ENCODE assay signal across 8 mouse cellular contexts in the genomic region with DNA sequence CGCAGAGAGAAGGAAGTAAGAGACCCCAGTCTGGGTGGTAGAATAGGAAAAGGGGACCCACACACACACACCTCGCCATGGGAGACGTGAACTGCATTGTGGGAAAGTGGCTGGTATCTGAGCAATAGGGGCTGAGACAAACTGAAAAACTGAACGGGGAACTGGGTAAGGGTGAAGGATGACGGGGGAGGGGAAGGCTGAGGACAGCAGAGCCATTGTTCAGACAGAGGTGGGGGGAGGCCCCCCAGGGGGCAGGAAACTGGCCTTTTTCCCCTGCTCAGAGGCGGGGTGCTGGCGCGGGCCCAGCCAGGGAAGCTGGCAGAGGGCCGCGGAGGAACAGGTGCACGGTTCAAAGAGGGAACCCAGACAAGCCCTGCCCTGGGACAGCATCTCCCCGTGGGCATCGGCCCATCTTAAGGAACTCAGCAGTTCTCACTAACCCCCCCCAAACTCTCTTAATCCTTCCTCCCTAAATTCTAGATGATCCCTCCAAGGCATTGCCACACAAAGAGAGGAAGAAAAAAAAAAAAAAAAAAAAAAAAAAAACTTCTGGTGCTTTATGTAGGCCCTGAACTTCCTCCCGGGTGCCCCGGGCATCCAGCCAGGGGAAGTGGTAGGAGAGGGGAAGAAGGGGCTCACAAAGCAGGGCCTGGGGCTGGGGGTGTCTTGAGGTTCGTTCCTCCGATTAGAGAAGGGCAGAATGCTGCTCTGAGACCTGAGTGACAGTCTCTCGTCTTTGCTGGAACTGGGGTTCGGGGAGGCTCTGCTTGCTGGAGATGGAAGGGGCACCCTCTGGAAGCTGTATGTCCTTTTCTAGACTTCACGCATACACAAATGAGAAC. TPM values are rescaled to one million over a fixed set of nuclear protein-coding genes. Genes with fewer than 3 reads are reported as not detected.
A peak's percentile ranks its signal among the peaks of the same experiment; 100 is the strongest.
DNase-seq lines count a peak whose midpoint lies in the region; ATAC-seq lines count a peak whose summit lies in the region.

No protein-coding gene starts in this region.

- peak; percentile 23 for DNase-seq in adrenal gland, postnatal 25 days
- no peak for DNase-seq in adrenal gland, adult 8-10 months
- DNase-seq in CD4-positive helper T cell, adult 2 months (ENCODE audit: low read depth, low spot score) = peak; percentile 88
- DNase-seq in forebrain, embryonic 10.5 days (ENCODE audit: extremely low spot score, low spot score) = no peak
- DNase-seq in liver = peak; percentile 66
- peak; percentile 69 for DNase-seq in midbrain, embryonic 14.5 days
- DNase-seq in thymus, adult 18-20 months = peak; percentile 86 to 90

- H3K4me3 ChIP-seq in forebrain, embryonic 10.5 days = no peak overlapping the region
- H3K4me3 ChIP-seq in hindbrain, embryonic 13.5 days = no peak overlapping the region
- H3K4me3 ChIP-seq in midbrain, embryonic 14.5 days (replicated peaks; ENCODE audit: low read depth, low read length) = no peak overlapping the region

- peak; percentile 40 for ATAC-seq in hindbrain, embryonic 13.5 days (ENCODE audit: low FRiP score)
- peak; percentile 41; the same call in 1 of the 2 replicates for ATAC-seq in midbrain, embryonic 14.5 days (ENCODE audit: low FRiP score, low TSS enrichment)

- H3K36me3 ChIP-seq in forebrain, embryonic 10.5 days (replicated peaks) = no peaks in the 10 kb centered on the region
- no peaks in the 10 kb centered on the region for H3K36me3 ChIP-seq in hindbrain, embryonic 13.5 days
- H3K36me3 ChIP-seq in midbrain, embryonic 14.5 days (ENCODE audit: control insufficient read depth, insufficient read depth, low read length) = no peaks in the 10 kb centered on the region

- H3K27me3 ChIP-seq in forebrain, embryonic 10.5 days (ENCODE audit: poor library complexity, severe bottlenecking) = peaks cover 20% of the 10 kb centered on the region
- H3K27me3 ChIP-seq in hindbrain, embryonic 13.5 days = peaks cover 13% of the 10 kb centered on the region
- no peaks in the 10 kb centered on the region; the same call in none of the 2 replicates for H3K27me3 ChIP-seq in midbrain, embryonic 14.5 days (ENCODE audit: control insufficient read depth, insufficient read depth, low read length)

- 46% methylated on average over 20 of the region's 20 CpGs for WGBS in forebrain, embryonic 10.5 days
- 45% methylated on average over 17 of the region's 20 CpGs for WGBS in hindbrain, embryonic 13.5 days
- 39% methylated on average over 18 of the region's 20 CpGs for WGBS in midbrain, embryonic 14.5 days

- H3K4me1 ChIP-seq in forebrain, embryonic 10.5 days = peaks cover 32% of the 10 kb centered on the region
- peaks cover 32% of the 10 kb centered on the region for H3K4me1 ChIP-seq in hindbrain, embryonic 13.5 days (replicated peaks)
- peaks cover 13% of the 10 kb centered on the region; the same call in 1 of the 2 replicates for H3K4me1 ChIP-seq in midbrain, embryonic 14.5 days (ENCODE audit: control insufficient read depth, insufficient read depth, low read length)

- H3K9ac ChIP-seq in hindbrain, embryonic 13.5 days = no peak overlapping the region
- H3K9ac ChIP-seq in midbrain, embryonic 14.5 days (replicated peaks; ENCODE audit: low read length) = no peak overlapping the region

- peak overlapping the region; percentile 79 for H3K27ac ChIP-seq in forebrain, embryonic 10.5 days
- peak overlapping the region; percentile 77 for H3K27ac ChIP-seq in hindbrain, embryonic 13.5 days
- H3K27ac ChIP-seq in midbrain, embryonic 14.5 days (replicated peaks; ENCODE audit: low read depth, low read length) = peak overlapping the region; percentile 61

- no peaks in the 10 kb centered on the region for H3K9me3 ChIP-seq in forebrain, embryonic 10.5 days
- no peaks in the 10 kb centered on the region for H3K9me3 ChIP-seq in hindbrain, embryonic 13.5 days
- H3K9me3 ChIP-seq in midbrain, embryonic 14.5 days (ENCODE audit: control insufficient read depth, low read length) = no peaks in the 10 kb centered on the region

- peak overlapping the region; percentile 26 for H3K4me2 ChIP-seq in hindbrain, embryonic 13.5 days
- peak overlapping the region; percentile 17; the same call in 1 of the 2 replicates for H3K4me2 ChIP-seq in midbrain, embryonic 14.5 days (ENCODE audit: low read length)

RNA-seq across cellular contexts. Expression of a gene that starts 3.7 kb away (rescaled TPM):
- 0.21 TPM in 1 of 2 replicates, not detected in the other for total RNA-seq in adrenal gland, postnatal 25 days (2021)
- total RNA-seq in adrenal gland, adult 8-10 months (2022) = 1 to 10 TPM in 2 of 4 experiments, under 1 TPM in 2; 0.70 to 2.0 (median 1.2) TPM
- polyA plus RNA-seq in forebrain, embryonic 10.5 days (2016; fragmentation: Nextera tagmentation; extraction: Ambion mirVana) = 3.8 and 5.1 TPM in 2 replicates
- polyA plus RNA-seq in hindbrain, embryonic 13.5 days (2015; fragmentation: Nextera tagmentation; extraction: Ambion mirVana) = 1.2 and 1.5 TPM in 2 replicates
- polyA plus RNA-seq in midbrain, embryonic 14.5 days (2014; fragmentation: Nextera tagmentation; extraction: Ambion mirVana) = 0.43 and 0.45 TPM in 2 replicates

RNA-seq across cellular contexts. Expression of a gene that starts 24.8 kb away (rescaled TPM):
- total RNA-seq in adrenal gland, postnatal 25 days (2021) = not detected in 2 replicates
- not detected for total RNA-seq in adrenal gland, adult 8-10 months (2022)
- not detected in 2 replicates for polyA plus RNA-seq in forebrain, embryonic 10.5 days (2016; fragmentation: Nextera tagmentation; extraction: Ambion mirVana)
- polyA plus RNA-seq in hindbrain, embryonic 13.5 days (2015; fragmentation: Nextera tagmentation; extraction: Ambion mirVana) = not detected in 2 replicates
- not detected in 2 replicates for polyA plus RNA-seq in midbrain, embryonic 14.5 days (2014; fragmentation: Nextera tagmentation; extraction: Ambion mirVana)

RNA-seq across cellular contexts. Expression of a gene that starts 25.7 kb away (rescaled TPM):
- total RNA-seq in adrenal gland, postnatal 25 days (2021) = 26.6 and 29.1 TPM in 2 replicates
- total RNA-seq in adrenal gland, adult 8-10 months (2022) = 10 to 100 TPM; 20.2 to 39.0 (median 25.9) TPM
- polyA plus RNA-seq in forebrain, embryonic 10.5 days (2016; fragmentation: Nextera tagmentation; extraction: Ambion mirVana) = 26.5 and 28.5 TPM in 2 replicates
- polyA plus RNA-seq in hindbrain, embryonic 13.5 days (2015; fragmentation: Nextera tagmentation; extraction: Ambion mirVana) = 31.3 and 35.9 TPM in 2 replicates
- 32.9 and 33.3 TPM in 2 replicates for polyA plus RNA-seq in midbrain, embryonic 14.5 days (2014; fragmentation: Nextera tagmentation; extraction: Ambion mirVana)

RNA-seq across cellular contexts. Expression of a gene that starts 40.0 kb away (rescaled TPM):
- 1.0 and 1.1 TPM in 2 replicates for total RNA-seq in adrenal gland, postnatal 25 days (2021)
- under 1 TPM in 1 of 4 experiments, not detected in 3; 0.70 TPM for total RNA-seq in adrenal gland, adult 8-10 months (2022)
- polyA plus RNA-seq in forebrain, embryonic 10.5 days (2016; fragmentation: Nextera tagmentation; extraction: Ambion mirVana) = 0.17 TPM in 1 of 2 replicates, not detected in the other
- 0.19 TPM in 1 of 2 replicates, not detected in the other for polyA plus RNA-seq in hindbrain, embryonic 13.5 days (2015; fragmentation: Nextera tagmentation; extraction: Ambion mirVana)
- not detected in 2 replicates for polyA plus RNA-seq in midbrain, embryonic 14.5 days (2014; fragmentation: Nextera tagmentation; extraction: Ambion mirVana)

RNA-seq across cellular contexts. Expression of a gene that starts 57.3 kb away (rescaled TPM):
- total RNA-seq in adrenal gland, postnatal 25 days (2021) = 4.1 and 6.6 TPM in 2 replicates
- 10 to 100 TPM in 1 of 4 experiments, 1 to 10 TPM in 3; 4.8 to 10.1 (median 7.0) TPM for total RNA-seq in adrenal gland, adult 8-10 months (2022)
- 12.9 and 13.2 TPM in 2 replicates for polyA plus RNA-seq in forebrain, embryonic 10.5 days (2016; fragmentation: Nextera tagmentation; extraction: Ambion mirVana)
- polyA plus RNA-seq in hindbrain, embryonic 13.5 days (2015; fragmentation: Nextera tagmentation; extraction: Ambion mirVana) = 18.5 and 20.7 TPM in 2 replicates
- polyA plus RNA-seq in midbrain, embryonic 14.5 days (2014; fragmentation: Nextera tagmentation; extraction: Ambion mirVana) = 18.9 and 19.2 TPM in 2 replicates

Comparison
In these comparisons a context has a peak if more than half of its experiments do, and no peak if none do; other contexts are left out.
1. DNase-seq: peak in adrenal gland, postnatal 25 days (single experiment), CD4-positive helper T cell, adult 2 months (single experiment), liver (single experiment), midbrain, embryonic 14.5 days (single experiment) and thymus, adult 18-20 months (2 of 2); none in adrenal gland, adult 8-10 months (single experiment) and forebrain, embryonic 10.5 days (single experiment).
2. Peak in every context shown above with its lines, with median percentiles within 50 percentile points of each other: H3K27ac ChIP-seq.